Mouse (Mus musculus): ENCODE results near the gene Rpl10a.

Gene Rpl10a

GRCm38 (mm10) chr17:28328366-28328928 is at the start of gene Rpl10a:
TSS of gene Rpl10a (plus strand) at chr17:28328471.
- DNase-seq (ENCODE audit: low spot score), result peak; percentile 99

GRCm38 (mm10) chr17:28279236-28279635 is 49.0 kb upstream of the Rpl10a start:
- DNase-seq (ENCODE audit: low spot score), result no peak

- no peak for DNase-seq (ENCODE audit: low spot score)
These were observed 48.4 kb upstream of the Rpl10a start for GRCm38 (mm10) chr17:28279780-28280422.

GRCm38 (mm10) chr17:28280423-28280800 is 47.9 kb upstream of the Rpl10a start:
- DNase-seq (ENCODE audit: low spot score), result no peak

GRCm38 (mm10) chr17:28280831-28281377 is 47.4 kb upstream of the Rpl10a start:
- DNase-seq (ENCODE audit: low spot score), result no peak

- DNase-seq (ENCODE audit: low spot score), result no peak
These were observed 46.3 kb upstream of the Rpl10a start for GRCm38 (mm10) chr17:28281866-28282441.

GRCm38 (mm10) chr17:28283199-28283598 is 45.1 kb upstream of the Rpl10a start:
- no peak for DNase-seq (ENCODE audit: low spot score)

GRCm38 (mm10) chr17:28286133-28286532 is 42.1 kb upstream of the Rpl10a start:
- no peak for DNase-seq (ENCODE audit: low spot score)

- no peak for DNase-seq (ENCODE audit: low spot score)
These were observed 41.3 kb upstream of the Rpl10a start for GRCm38 (mm10) chr17:28286964-28287363.

GRCm38 (mm10) chr17:28287578-28287977 is 40.7 kb upstream of the Rpl10a start:
- DNase-seq (ENCODE audit: low spot score), result no peak

- DNase-seq (ENCODE audit: low spot score), result no peak
These were observed 40.3 kb upstream of the Rpl10a start for GRCm38 (mm10) chr17:28287980-28288379.

- DNase-seq (ENCODE audit: low spot score), result peak; percentile 78
These were observed 38.0 kb upstream of the Rpl10a start for GRCm38 (mm10) chr17:28290262-28290661.

- DNase-seq (ENCODE audit: low spot score), result peak; percentile 64
These were observed 37.6 kb upstream of the Rpl10a start for GRCm38 (mm10) chr17:28290671-28291070.

GRCm38 (mm10) chr17:28291346-28291745 is 36.9 kb upstream of the Rpl10a start:
- DNase-seq (ENCODE audit: low spot score), result no peak

- no peak for DNase-seq (ENCODE audit: low spot score)
These were observed 34.6 kb upstream of the Rpl10a start for GRCm38 (mm10) chr17:28293716-28294115.

- DNase-seq (ENCODE audit: low spot score), result no peak
These were observed 33.6 kb upstream of the Rpl10a start for GRCm38 (mm10) chr17:28294449-28295333.

- no peak for DNase-seq (ENCODE audit: low spot score)
These were observed 29.4 kb upstream of the Rpl10a start for GRCm38 (mm10) chr17:28298888-28299287.

- no peak for DNase-seq (ENCODE audit: low spot score)
These were observed 28.5 kb upstream of the Rpl10a start for GRCm38 (mm10) chr17:28299669-28300320.

GRCm38 (mm10) chr17:28300323-28300722 is 27.9 kb upstream of the Rpl10a start:
- no peak for DNase-seq (ENCODE audit: low spot score)

- no peak for DNase-seq (ENCODE audit: low spot score)
These were observed 27.4 kb upstream of the Rpl10a start for GRCm38 (mm10) chr17:28300850-28301249.

- no peak for DNase-seq (ENCODE audit: low spot score)
These were observed 23.1 kb upstream of the Rpl10a start for GRCm38 (mm10) chr17:28305172-28305571.
